Mouse (Mus musculus) liver, embryonic 14.5 days (tissue): ENCODE results near the gene Pcyt2. TPM values are rescaled to one million over a fixed set of nuclear protein-coding genes. Genes with fewer than 3 reads are reported as not detected.

Source experiments
- ATAC-seq: fragments of 200-750 bp; cut with Nextera tagmentation; 2 replicates; pipeline ENCODE4 v1.8.0; 2017; ENCODE audit warnings: moderate number of reproducible peaks, mild to moderate bottlenecking, moderate library complexity; ENCODE audit not compliant: insufficient read depth
- DNase-seq, 3 experiments: peaks; one replicate each; pipeline ENCODE4 v3.0.0-alpha.2; 2012 to 2013; ENCODE audit warnings: low read depth in 3 of 3, low spot score in 3 of 3
- H3K27ac ChIP-seq: fragments of 300-500 bp; sonication (generic); 2 replicates; pipeline ENCODE4 v1.5.1; 2014; ENCODE audit warnings: moderate library complexity, mild to moderate bottlenecking, control low read depth, inconsistent platforms
- H3K27me3 ChIP-seq: fragments of 300-500 bp; sonication (generic); 2 replicates; pipeline ENCODE4 v1.6.1; 2014; ENCODE audit warnings: mild to moderate bottlenecking, low read length, moderate library complexity; ENCODE audit not compliant: control insufficient read depth, insufficient read depth
- H3K36me3 ChIP-seq: fragments of 300-500 bp; sonication (generic); replicated peaks from 2 replicates; pipeline ENCODE4 v1.6.1; 2014; ENCODE audit warnings: low read depth; ENCODE audit not compliant: control insufficient read depth, insufficient read depth
- H3K4me1 ChIP-seq, 2 experiments: fragments of 200-500 bp in 1 of 2; fragments of 300-500 bp in 1 of 2; sonication (generic) in 1 of 2; replicated peaks; 2 replicates each; pipeline ENCODE4 v1.6.1; 2012 to 2014; ENCODE audit warnings: antibody characterized with exemption in 1 of 2, inconsistent platforms in 1 of 2, low read length in 1 of 2; ENCODE audit not compliant: control insufficient read depth in 2 of 2, insufficient read depth in 2 of 2
- H3K4me2 ChIP-seq: fragments of 300-500 bp; sonication (generic); 2 replicates; pipeline ENCODE4 v1.6.1; 2014; ENCODE audit warnings: low read depth, mild to moderate bottlenecking, control low read depth, moderate library complexity
- H3K4me3 ChIP-seq, 2 experiments: fragments of 200-500 bp in 1 of 2; fragments of 300-500 bp in 1 of 2; sonication (generic) in 1 of 2; 2 replicates each; pipeline ENCODE4 v1.5.1; 2012 to 2014; ENCODE audit warnings: low read depth in 2 of 2, low read length in 2 of 2, mild to moderate bottlenecking in 2 of 2, control low read depth in 1 of 2, inconsistent platforms in 1 of 2, moderate library complexity in 1 of 2; ENCODE audit not compliant: insufficient read depth in 1 of 2
- H3K9ac ChIP-seq: fragments of 300-500 bp; sonication (generic); replicated peaks from 2 replicates; pipeline ENCODE4 v1.6.1; 2014; ENCODE audit warnings: mild to moderate bottlenecking, control low read depth, moderate library complexity
- H3K9me3 ChIP-seq: fragments of 300-500 bp; sonication (generic); 2 replicates; pipeline ENCODE4 v1.6.1; 2016; ENCODE audit warnings: low read length, mixed read lengths; ENCODE audit not compliant: control insufficient read depth
- CTCF ChIP-seq: IDR thresholded peaks from 2 replicates; pipeline ENCODE4 v1.5.1; 2016; ENCODE audit warnings: antibody characterized with exemption, low read depth, control low read depth
- EP300 ChIP-seq: IDR thresholded peaks from 2 replicates; pipeline ENCODE4 v1.6.1; 2016; ENCODE audit warnings: antibody characterized with exemption, low read depth
- WGBS: fragments of 180-500 bp; shearing (Covaris S2); extraction: QIAGEN DNeasy Blood & Tissue Kit; methylation state at CpG from one replicate; pipeline ENCODE4 v1.1.7; 2014; ENCODE audit not compliant: insufficient replicate concordance; 5-methylcytosine and 5-hydroxymethylcytosine counted together
- polyA plus RNA-seq, 2 experiments: library from polyadenylated mRNA; depleted of rRNA in 1 of 2; stranded (reverse) in 1 of 2; unstranded in 1 of 2; fragments of >200 nt; fragmentation: Nextera tagmentation in 1 of 2; extraction: Ambion mirVana in 1 of 2; gene quantifications; 2 replicates each; pipeline versions ENCODE4 v1.2.1 to v1.2.3; 2012 to 2014

Gene Pcyt2
- polyA plus RNA-seq, 2 experiments: 86.2 to 127 TPM

DNA sequence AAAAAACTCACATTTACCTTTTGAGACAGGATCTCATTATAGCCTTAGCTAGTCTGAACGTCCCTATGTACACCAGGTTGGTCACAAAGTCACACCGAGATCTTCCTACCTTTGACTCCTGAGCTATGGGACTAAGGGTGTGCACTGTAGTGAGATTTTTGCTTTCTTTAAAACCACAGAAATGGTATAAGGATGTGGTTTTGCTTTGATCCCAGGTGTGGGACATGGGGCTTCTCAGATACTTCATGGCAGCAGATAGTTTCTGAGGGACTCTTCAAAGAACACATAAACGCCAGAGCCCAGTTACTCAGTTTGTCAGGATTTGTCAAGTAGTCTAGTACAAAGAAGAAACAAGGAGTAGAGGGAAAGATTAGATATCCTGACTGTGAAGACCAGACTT, 17.0 kb downstream of the Pcyt2 start:
- TF ChIP-seq EP300 (no peak), CTCF (no peak)

DNA sequence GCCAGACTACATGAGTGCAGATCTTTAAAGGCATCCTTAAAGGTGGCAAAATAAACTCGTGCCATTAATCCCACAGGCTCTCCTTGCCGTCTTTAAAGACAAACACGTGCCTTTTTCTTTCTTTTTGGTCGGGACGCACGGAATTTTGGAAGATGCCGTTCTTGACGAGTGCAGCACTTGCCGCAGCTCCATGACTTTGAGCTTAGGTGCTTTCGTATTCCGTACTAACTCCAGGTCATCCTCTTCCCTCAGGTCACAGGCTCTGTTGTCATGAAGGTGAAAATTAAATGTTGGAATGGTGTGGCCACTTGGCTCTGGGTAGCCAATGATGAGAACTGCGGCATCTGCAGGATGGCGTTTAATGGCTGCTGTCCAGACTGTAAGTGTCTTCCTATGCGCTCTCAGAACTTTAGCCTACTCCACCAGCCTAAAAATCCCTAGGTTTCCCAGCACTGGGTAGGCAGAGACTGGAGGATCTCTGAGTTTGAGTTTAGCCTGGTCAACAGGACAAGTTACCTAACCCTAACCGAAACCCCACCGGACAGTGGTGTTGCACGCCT, 18.7 kb downstream of the Pcyt2 start:
- peak overlapping the region; percentile 96 for H3K27ac ChIP-seq
- H3K27me3 ChIP-seq: no peaks in the 10 kb centered on the region
- H3K36me3 ChIP-seq: peaks cover 48% of the 10 kb centered on the region
- peak overlapping the region; percentile 89 to 100 for H3K4me3 ChIP-seq
- H3K9me3 ChIP-seq: no peaks in the 10 kb centered on the region
- WGBS: 44% methylated on average over 17 of the region's 17 CpGs
- ATAC-seq (no peak), DNase-seq (no peak)
- peak overlapping the region; percentile 69 for H3K9ac ChIP-seq
- peaks cover 24 to 38% of the 10 kb centered on the region in 2 experiments for H3K4me1 ChIP-seq
- peak overlapping the region; percentile 100 for H3K4me2 ChIP-seq
- TF ChIP-seq EP300: no peak
- no peak for TF ChIP-seq CTCF

More for the DNA sequence above, 17.0 kb downstream of the Pcyt2 start:
- Histone ChIP-seq H3K27ac (no peak overlapping the region), H3K4me3 (no peak overlapping the region), H3K9ac (no peak overlapping the region), H3K36me3 (peaks cover 46% of the 10 kb centered on the region), H3K4me2 (0 out of 2 replicates have a peak overlapping the region, but pooled peaks have one; percentile 5), H3K4me1 (peaks cover 24 to 41% of the 10 kb centered on the region in 2 experiments), H3K27me3 (no peaks in the 10 kb centered on the region), H3K9me3 (no peaks in the 10 kb centered on the region)
- DNase-seq: no peak
- WGBS: 75% methylated on average over 3 of the region's 3 CpGs
- no peak for ATAC-seq

DNA sequence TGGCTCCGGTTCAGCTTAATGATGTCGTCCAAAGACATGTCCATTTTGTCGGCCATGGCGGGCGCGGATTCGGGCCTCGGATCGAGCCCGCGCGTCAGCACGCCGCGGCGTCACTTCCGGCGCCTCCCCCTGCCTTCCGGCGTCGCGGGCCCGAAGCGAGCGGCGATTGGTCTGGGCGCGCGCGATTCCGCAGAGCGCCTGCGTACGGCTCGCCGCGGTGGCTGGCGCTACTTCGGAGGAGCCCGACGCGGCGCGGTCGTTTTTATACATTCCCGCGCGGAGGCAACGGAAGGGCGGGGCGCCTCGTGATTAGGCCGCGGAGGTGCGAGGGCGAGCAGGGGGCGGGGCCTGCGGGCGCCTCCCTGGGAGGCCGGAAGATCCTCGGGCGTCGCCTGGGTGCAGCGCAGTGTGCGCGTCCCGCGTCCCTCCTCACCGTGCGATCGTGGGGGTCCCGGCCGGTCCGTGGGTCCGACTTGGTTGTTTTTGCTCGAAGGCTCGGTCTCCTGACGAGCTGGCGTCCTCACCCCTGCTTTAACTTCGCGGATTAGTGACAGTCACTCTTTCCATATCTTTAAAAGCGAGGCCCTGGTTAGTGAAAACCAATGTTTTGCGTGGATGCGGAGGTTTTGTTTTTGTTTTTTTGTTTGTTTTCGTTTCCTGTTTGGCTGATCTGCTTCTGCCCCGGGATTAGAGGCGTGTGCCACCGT, 19.3 kb downstream of the Pcyt2 start, which contains the start of the genes Alyref and Anapc11:
Alyref (minus strand) TSS at position 83 of the 707 bp plus-strand sequence.
Anapc11 (plus strand) TSS at position 139 of the 707 bp plus-strand sequence.
- TF ChIP-seq EP300 (peak; percentile 47; the same call in 1 of the 2 replicates), CTCF (peak; percentile 11; the same call in 1 of the 2 replicates)
- DNase-seq: peak; percentile 94 to 95 (median 94)
- Histone ChIP-seq H3K9ac (peak within 1 kb of the TSS; percentile 99), H3K9me3 (no peaks in the 10 kb centered on the region), H3K4me2 (peak within 1 kb of the TSS; percentile 100), H3K36me3 (peaks cover 49% of the 10 kb centered on the region), H3K4me1 (peaks cover 21 to 33% of the 10 kb centered on the region in 2 experiments), H3K27ac (peak within 1 kb of the TSS; percentile 96), H3K4me3 (peak within 1 kb of the TSS; percentile 89 to 100), H3K27me3 (no peaks in the 10 kb centered on the region)
- WGBS: under 1% methylated on average over 88 of the region's 88 CpGs
- peak; percentile 97 for ATAC-seq

DNA sequence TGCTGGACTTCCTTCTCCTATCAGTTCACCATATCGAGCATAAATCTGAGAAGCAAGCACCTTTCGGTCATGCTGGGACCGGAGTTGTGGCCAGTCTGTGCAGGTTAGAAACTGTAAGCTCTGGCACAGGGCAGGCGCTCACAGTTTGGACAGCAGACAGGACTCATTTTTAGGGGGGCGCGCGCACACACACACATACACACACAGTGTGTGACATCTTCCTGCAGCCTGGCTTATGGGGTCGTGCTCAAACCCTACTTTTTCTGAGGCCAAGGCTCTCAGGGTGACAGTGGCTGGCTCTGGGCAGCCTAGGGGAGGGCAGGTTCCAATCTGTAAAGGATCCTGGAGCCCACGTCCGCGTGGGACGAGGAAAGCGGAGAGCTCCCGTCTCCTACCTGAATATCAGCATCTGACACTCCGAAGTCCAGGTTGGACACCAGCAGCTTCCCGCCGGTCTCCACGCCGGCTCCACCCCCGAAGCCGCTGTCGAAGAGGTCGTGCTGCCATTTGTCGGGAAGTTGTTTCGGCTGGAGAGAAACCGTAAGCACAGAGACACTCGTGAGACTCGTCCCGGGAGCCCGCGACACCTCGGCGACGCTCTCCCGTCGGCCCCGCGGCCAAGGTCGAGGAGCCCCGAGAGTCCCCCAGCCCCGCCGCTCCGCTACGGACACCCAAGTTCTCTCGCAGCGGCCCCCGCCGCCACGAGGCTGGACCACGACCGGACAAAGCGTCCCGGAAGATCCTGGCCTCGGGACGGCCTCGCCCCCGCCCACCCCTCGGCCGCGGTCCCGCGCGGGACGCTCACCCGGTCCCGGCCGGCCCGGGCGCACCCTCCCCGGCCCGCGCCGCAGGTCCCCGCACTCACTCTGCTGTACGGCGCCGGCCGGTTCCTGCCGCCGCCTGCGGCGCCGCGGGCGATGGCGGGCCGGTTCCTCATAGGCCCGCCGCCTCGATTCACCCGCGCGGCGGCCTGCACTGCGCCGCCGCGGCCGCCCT, 20.2 kb downstream of the Pcyt2 start:
- Histone ChIP-seq H3K4me1 (peaks cover 21 to 25% of the 10 kb centered on the region in 2 experiments), H3K9me3 (no peaks in the 10 kb centered on the region), H3K27ac (peak overlapping the region; percentile 96), H3K36me3 (peaks cover 56% of the 10 kb centered on the region), H3K4me2 (peak overlapping the region; percentile 100), H3K4me3 (peak overlapping the region; percentile 89 to 100), H3K27me3 (no peaks in the 10 kb centered on the region), H3K9ac (peak overlapping the region; percentile 99)
- TF ChIP-seq CTCF (no peak), EP300 (no peak)
- DNase-seq (no peak), ATAC-seq (peak; percentile 40)
- 3% methylated on average over 89 of the region's 99 CpGs for WGBS
